Mouse (Mus musculus) neural tube, embryonic 12.5 days (tissue): ENCODE results near the gene Ak8. TPM values are rescaled to one million over a fixed set of nuclear protein-coding genes. Genes with fewer than 3 reads are reported as not detected.
A peak's percentile ranks its signal among the peaks of the same experiment; 100 is the strongest.

Source experiments
- ATAC-seq: fragments of 200-750 bp; cut with Nextera tagmentation; 2 replicates; pipeline ENCODE4 v1.8.0; 2017; ENCODE audit warnings: low read depth, mild to moderate bottlenecking, moderate TSS enrichment, moderate library complexity; ENCODE audit not compliant: low FRiP score
- H3K27ac ChIP-seq: fragments of 300-500 bp; sonication (generic); 2 replicates; pipeline ENCODE4 v1.5.1; 2016
- H3K27me3 ChIP-seq: fragments of 300-500 bp; sonication (generic); replicated peaks from 2 replicates; pipeline ENCODE4 v1.6.1; 2016; ENCODE audit warnings: mild to moderate bottlenecking
- H3K36me3 ChIP-seq: fragments of 300-500 bp; sonication (generic); 2 replicates; pipeline ENCODE4 v1.6.1; 2016; ENCODE audit warnings: mild to moderate bottlenecking
- H3K4me1 ChIP-seq: fragments of 300-500 bp; sonication (generic); 2 replicates; pipeline ENCODE4 v1.6.1; 2016
- H3K4me2 ChIP-seq: fragments of 300-500 bp; sonication (generic); replicated peaks from 2 replicates; pipeline ENCODE4 v1.6.1; 2016; ENCODE audit warnings: mild to moderate bottlenecking
- H3K4me3 ChIP-seq: fragments of 300-500 bp; sonication (generic); 2 replicates; pipeline ENCODE4 v1.5.1; 2016
- H3K9ac ChIP-seq: fragments of 300-500 bp; sonication (generic); 2 replicates; pipeline ENCODE4 v1.6.1; 2016; ENCODE audit warnings: mild to moderate bottlenecking
- H3K9me3 ChIP-seq: fragments of 300-500 bp; sonication (generic); 2 replicates; pipeline ENCODE4 v1.6.1; 2016; ENCODE audit warnings: mild to moderate bottlenecking
- WGBS: fragments of 180-500 bp; shearing (Covaris S2); methylation state at CpG from one replicate; pipeline ENCODE4 v1.1.7; 2016; 5-methylcytosine and 5-hydroxymethylcytosine counted together
- polyA plus RNA-seq: library from polyadenylated mRNA; unstranded; fragments of >200 nt; fragmentation: Nextera tagmentation; extraction: Ambion mirVana; gene quantifications from 2 replicates; pipeline ENCODE4 v1.2.1, GENCODE M21; 2016

The Ak8 gene
- 0.59 and 0.96 TPM in 2 replicates for polyA plus RNA-seq

GRCm38 (mm10) chr2:28699361-28700335, at the start of gene Ak8, which contains the start of gene Spaca9:
Gene Ak8 (plus strand): TSS chr2:28700164.
Gene Spaca9 (minus strand): TSS chr2:28699727.
- H3K4me3 ChIP-seq = peak within 1 kb of the TSS; percentile 54

GRCm38 (mm10) chr2:28650526-28650925, 49.4 kb upstream of the Ak8 start:
- Histone ChIP-seq H3K4me2 (no peak overlapping the region), H3K36me3 (peaks cover 11% of the 10 kb centered on the region), H3K27ac (no peak overlapping the region), H3K27me3 (no peaks in the 10 kb centered on the region), H3K9ac (no peak overlapping the region), H3K4me3 (no peak overlapping the region), H3K4me1 (no peaks in the 10 kb centered on the region), H3K9me3 (no peaks in the 10 kb centered on the region)
- ATAC-seq = no peak

More at GRCm38 (mm10) chr2:28699361-28700335, at the start of gene Ak8, which contains the start of gene Spaca9:
- H3K9me3 ChIP-seq = no peaks in the 10 kb centered on the region
- H3K4me1 ChIP-seq = peaks cover 14% of the 10 kb centered on the region; the same call in 1 of the 2 replicates
- 1% methylated on average over 53 of the region's 53 CpGs for WGBS
- no peak within 1 kb of the TSS for H3K27ac ChIP-seq
- peak; percentile 85 for ATAC-seq
- H3K9ac ChIP-seq = peak within 1 kb of the TSS; percentile 68
- peak within 1 kb of the TSS; percentile 91 for H3K4me2 ChIP-seq
- H3K27me3 ChIP-seq = peaks cover 2% of the 10 kb centered on the region; the same call in 1 of the 2 replicates
- H3K36me3 ChIP-seq = no peaks in the 10 kb centered on the region

- Histone ChIP-seq H3K4me1 (no peaks in the 10 kb centered on the region), H3K36me3 (peaks cover 25% of the 10 kb centered on the region), H3K9me3 (no peaks in the 10 kb centered on the region), H3K4me3 (no peak overlapping the region), H3K27me3 (no peaks in the 10 kb centered on the region), H3K9ac (no peak overlapping the region), H3K27ac (no peak overlapping the region), H3K4me2 (no peak overlapping the region)
- 96% methylated on average over 7 of the region's 7 CpGs for WGBS
- no peak for ATAC-seq
Measured at GRCm38 (mm10) chr2:28653351-28653750, 46.6 kb upstream of the Ak8 start.

GRCm38 (mm10) chr2:28654295-28654694, 45.7 kb upstream of the Ak8 start:
- Histone ChIP-seq H3K27ac (no peak overlapping the region), H3K4me1 (no peaks in the 10 kb centered on the region), H3K4me3 (no peak overlapping the region), H3K36me3 (peaks cover 35% of the 10 kb centered on the region), H3K27me3 (no peaks in the 10 kb centered on the region), H3K9ac (no peak overlapping the region), H3K9me3 (no peaks in the 10 kb centered on the region), H3K4me2 (no peak overlapping the region)
- no peak for ATAC-seq
- 76% methylated on average over 2 of the region's 2 CpGs for WGBS

GRCm38 (mm10) chr2:28656216-28656615, 43.7 kb upstream of the Ak8 start:
- peaks cover 54% of the 10 kb centered on the region for H3K36me3 ChIP-seq

GRCm38 (mm10) chr2:28662891-28663290, 37.1 kb upstream of the Ak8 start:
- ATAC-seq = no peak
- Histone ChIP-seq H3K9me3 (no peaks in the 10 kb centered on the region), H3K4me2 (no peak overlapping the region), H3K4me1 (no peaks in the 10 kb centered on the region), H3K27me3 (no peaks in the 10 kb centered on the region), H3K9ac (no peak overlapping the region), H3K27ac (no peak overlapping the region), H3K4me3 (no peak overlapping the region), H3K36me3 (peaks cover 91% of the 10 kb centered on the region)
- WGBS = 92% methylated on average over 3 of the region's 3 CpGs

More at GRCm38 (mm10) chr2:28656216-28656615, 43.7 kb upstream of the Ak8 start:
- 77% methylated on average over 8 of the region's 8 CpGs for WGBS
- H3K4me1 ChIP-seq = no peaks in the 10 kb centered on the region
- no peak overlapping the region for H3K9ac ChIP-seq
- H3K4me2 ChIP-seq = no peak overlapping the region
- no peaks in the 10 kb centered on the region for H3K9me3 ChIP-seq
- no peak overlapping the region for H3K27ac ChIP-seq
- H3K27me3 ChIP-seq = no peaks in the 10 kb centered on the region
- ATAC-seq = no peak
- H3K4me3 ChIP-seq = no peak overlapping the region

GRCm38 (mm10) chr2:28665818-28666217, 34.1 kb upstream of the Ak8 start:
- WGBS = 56% methylated on average over 3 of the region's 3 CpGs
- Histone ChIP-seq H3K4me2 (no peak overlapping the region), H3K27me3 (no peaks in the 10 kb centered on the region), H3K27ac (no peak overlapping the region), H3K4me1 (no peaks in the 10 kb centered on the region), H3K9me3 (no peaks in the 10 kb centered on the region), H3K9ac (no peak overlapping the region), H3K4me3 (no peak overlapping the region), H3K36me3 (peaks cover 89% of the 10 kb centered on the region)
- ATAC-seq = no peak

GRCm38 (mm10) chr2:28671438-28671837, 28.5 kb upstream of the Ak8 start:
- Histone ChIP-seq H3K4me2 (no peak overlapping the region), H3K27me3 (no peaks in the 10 kb centered on the region), H3K9me3 (no peaks in the 10 kb centered on the region), H3K36me3 (peaks cover 91% of the 10 kb centered on the region), H3K4me3 (no peak overlapping the region), H3K27ac (no peak overlapping the region), H3K4me1 (no peaks in the 10 kb centered on the region), H3K9ac (no peak overlapping the region)
- no peak for ATAC-seq
- 84% methylated on average over 2 of the region's 2 CpGs for WGBS

- no peak overlapping the region for H3K4me2 ChIP-seq
- no peak overlapping the region for H3K4me3 ChIP-seq
- H3K36me3 ChIP-seq = peaks cover 89% of the 10 kb centered on the region
- no peaks in the 10 kb centered on the region for H3K9me3 ChIP-seq
- no peaks in the 10 kb centered on the region for H3K4me1 ChIP-seq
- H3K27ac ChIP-seq = no peak overlapping the region
- no peak overlapping the region for H3K9ac ChIP-seq
- no peaks in the 10 kb centered on the region for H3K27me3 ChIP-seq
- ATAC-seq = no peak
- WGBS = 92% methylated on average over 8 of the region's 8 CpGs
Measured at GRCm38 (mm10) chr2:28676005-28676404, 24.0 kb upstream of the Ak8 start.

- Histone ChIP-seq H3K4me3 (no peak overlapping the region), H3K9me3 (no peaks in the 10 kb centered on the region), H3K4me1 (no peaks in the 10 kb centered on the region), H3K27me3 (no peaks in the 10 kb centered on the region), H3K9ac (no peak overlapping the region), H3K27ac (no peak overlapping the region), H3K4me2 (no peak overlapping the region), H3K36me3 (peaks cover 87% of the 10 kb centered on the region)
- no peak for ATAC-seq
- WGBS = 35% methylated on average over 4 of the region's 4 CpGs
Measured at GRCm38 (mm10) chr2:28680710-28681109, 19.3 kb upstream of the Ak8 start.

- ATAC-seq = no peak
- Histone ChIP-seq H3K4me1 (no peaks in the 10 kb centered on the region), H3K9me3 (no peaks in the 10 kb centered on the region), H3K4me3 (no peak overlapping the region), H3K9ac (no peak overlapping the region), H3K4me2 (no peak overlapping the region), H3K36me3 (peaks cover 86% of the 10 kb centered on the region), H3K27ac (no peak overlapping the region), H3K27me3 (no peaks in the 10 kb centered on the region)
- 94% methylated on average over 4 of the region's 4 CpGs for whole genome bisulfite sequencing
Measured at GRCm38 (mm10) chr2:28681718-28682117, 18.2 kb upstream of the Ak8 start.

- Histone ChIP-seq H3K9me3 (no peaks in the 10 kb centered on the region), H3K27ac (no peak overlapping the region), H3K36me3 (peaks cover 64% of the 10 kb centered on the region), H3K27me3 (no peaks in the 10 kb centered on the region), H3K4me1 (no peaks in the 10 kb centered on the region), H3K4me2 (no peak overlapping the region), H3K9ac (no peak overlapping the region), H3K4me3 (no peak overlapping the region)
- WGBS = 91% methylated on average over 7 of the region's 7 CpGs
- no peak for ATAC-seq
Measured at GRCm38 (mm10) chr2:28685895-28686294, 14.1 kb upstream of the Ak8 start.
